Mouse (Mus musculus): ENCODE measurements at regions not wholly inside any gene's neighbourhood (a gene's known extent, or its start where the extent isn't known, plus 50 kb on each side); places are given as distances from the start of the nearest gene placed in this dataset.

DNA sequence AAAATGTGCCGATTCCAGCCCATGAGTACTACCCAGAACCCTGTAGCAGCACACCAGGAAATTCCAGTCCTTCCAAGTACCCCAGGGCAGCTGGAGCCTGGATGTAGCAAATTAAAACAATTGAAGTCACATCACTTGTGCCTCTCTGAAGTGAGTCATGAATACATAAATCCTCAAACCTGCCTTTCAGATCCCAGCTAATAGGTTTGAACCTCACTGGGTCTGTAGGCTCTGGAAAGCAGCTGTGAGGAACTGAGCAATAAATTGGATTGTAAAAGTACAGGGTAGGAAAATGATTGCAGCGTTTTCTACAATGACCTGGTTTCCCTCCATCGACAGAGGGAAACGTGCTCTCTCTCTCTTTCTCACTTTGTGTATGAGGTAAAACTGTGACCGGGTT, 101.6 kb upstream of the Topaz1 start:
- no peak for TF ChIP-seq CTCF (IDR thresholded peaks at IDR 0.05; ENCODE audit: insufficient read depth, low read length)
- TF ChIP-seq POLR2A (IDR thresholded peaks at IDR 0.05; ENCODE audit: borderline replicate concordance, extremely low read depth, low read depth, low read length) = no peak
